Mouse (Mus musculus) hindbrain, postnatal 0 days (tissue): ENCODE measurements around the gene Orm2. TPM values are rescaled to one million over a fixed set of nuclear protein-coding genes. Genes with fewer than 3 reads are reported as not detected.
A peak's percentile ranks its signal among the peaks of the same experiment; 100 is the strongest.

ENCODE experiments used
- ATAC-seq: fragments of 200-750 bp; cut with Nextera tagmentation; 2 replicates; pipeline ENCODE4 v1.8.0; 2017; ENCODE audit warnings: mild to moderate bottlenecking, moderate TSS enrichment, moderate library complexity
- DNase-seq: peaks from one replicate; pipeline ENCODE4 v3.0.0-alpha.2; 2015; ENCODE audit warnings: low spot score
- H3K27ac ChIP-seq: fragments of 300-500 bp; sonication (generic); 2 replicates; pipeline ENCODE4 v1.5.1; 2014; ENCODE audit warnings: mild to moderate bottlenecking
- H3K27me3 ChIP-seq: fragments of 300-500 bp; sonication (generic); 2 replicates; pipeline ENCODE4 v1.6.1; 2014; ENCODE audit warnings: low read length, mixed read lengths; ENCODE audit not compliant: insufficient read depth
- H3K36me3 ChIP-seq: fragments of 300-500 bp; sonication (generic); 2 replicates; pipeline ENCODE4 v1.6.1; 2014; ENCODE audit warnings: low read length, mixed read lengths; ENCODE audit not compliant: insufficient read depth
- H3K4me1 ChIP-seq: fragments of 300-500 bp; sonication (generic); 2 replicates; pipeline ENCODE4 v1.6.1; 2014; ENCODE audit warnings: antibody characterized with exemption, low read length, mixed read lengths; ENCODE audit not compliant: insufficient read depth
- H3K4me2 ChIP-seq: fragments of 300-500 bp; sonication (generic); 2 replicates; pipeline ENCODE4 v1.6.1; 2014; ENCODE audit warnings: low read depth, mild to moderate bottlenecking, low read length, moderate library complexity, mixed read lengths
- H3K4me3 ChIP-seq: fragments of 300-500 bp; sonication (generic); 2 replicates; pipeline ENCODE4 v1.5.1; 2014; ENCODE audit warnings: low read length
- H3K9ac ChIP-seq: fragments of 300-500 bp; sonication (generic); replicated peaks from 2 replicates; pipeline ENCODE4 v1.6.1; 2014; ENCODE audit warnings: mild to moderate bottlenecking, low read length, moderate library complexity, mixed read lengths
- H3K9me3 ChIP-seq: fragments of 300-500 bp; sonication (generic); 2 replicates; pipeline ENCODE4 v1.6.1; 2016; ENCODE audit warnings: low read length, mixed read lengths
- CTCF ChIP-seq: IDR thresholded peaks from 2 replicates; pipeline ENCODE4 v1.5.1; 2016; ENCODE audit warnings: antibody characterized with exemption, control low read depth, low read depth
- WGBS: fragments of 180-500 bp; shearing (Covaris S2); extraction: QIAGEN DNeasy Blood & Tissue Kit; methylation state at CpG from one replicate; pipeline ENCODE4 v1.1.7; 2014; 5-methylcytosine and 5-hydroxymethylcytosine counted together
- polyA plus RNA-seq: library from polyadenylated mRNA; unstranded; fragments of >200 nt; fragmentation: Nextera tagmentation; extraction: Ambion mirVana; gene quantifications from 2 replicates; pipeline ENCODE4 v1.2.1, GENCODE M21; 2015
- total RNA-seq: library from RNA; depleted of rRNA; stranded (reverse); fragments of >200 nt; gene quantifications from 2 replicates; pipeline ENCODE4 v1.2.3, GENCODE M21; 2014

Orm2 gene
- total and polyA plus RNA-seq, 2 experiments from 2014 or later = not detected

DNA sequence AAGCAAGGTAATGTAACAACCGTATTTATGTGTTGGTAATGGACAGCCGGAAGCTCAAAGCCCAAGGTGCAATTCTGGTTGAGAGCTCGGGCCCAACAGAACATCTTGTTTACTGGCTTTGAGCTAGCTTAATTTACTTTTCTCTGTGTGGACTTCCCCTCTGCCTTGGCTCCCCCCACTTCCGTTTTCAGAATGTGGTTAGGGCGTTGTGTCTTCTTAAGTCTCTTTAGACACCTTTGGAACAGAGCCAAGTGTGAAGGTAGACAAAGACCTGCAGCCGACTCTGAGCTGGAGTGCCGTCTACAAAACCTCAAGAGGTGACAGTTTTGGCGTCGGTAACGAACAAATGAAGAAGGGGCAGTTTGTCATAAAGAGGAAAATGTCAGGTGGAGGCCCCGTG lies 23.5 kb downstream of the Orm2 start:
- no peak overlapping the region for H3K27ac ChIP-seq
- no peak overlapping the region for H3K4me3 ChIP-seq
- no peaks in the 10 kb centered on the region for H3K9me3 ChIP-seq
- peaks cover 4% of the 10 kb centered on the region; the same call in 1 of the 2 replicates for H3K36me3 ChIP-seq
- no peak overlapping the region for H3K4me2 ChIP-seq
- H3K4me1 ChIP-seq = peaks cover 8% of the 10 kb centered on the region; the same call in 1 of the 2 replicates
- no peak for TF ChIP-seq CTCF
- DNase-seq = no peak
- no peaks in the 10 kb centered on the region for H3K27me3 ChIP-seq
- ATAC-seq = no peak
- 74% methylated on average over 11 of the region's 11 CpGs for WGBS
- no peak overlapping the region for H3K9ac ChIP-seq

- no peak overlapping the region for H3K9ac ChIP-seq
- TF ChIP-seq CTCF = no peak
- no peaks in the 10 kb centered on the region for H3K27me3 ChIP-seq
- WGBS = 43% methylated on average over 6 of the region's 6 CpGs
- H3K36me3 ChIP-seq = peaks cover 4% of the 10 kb centered on the region; the same call in 1 of the 2 replicates
- H3K9me3 ChIP-seq = no peaks in the 10 kb centered on the region
- peaks cover 8% of the 10 kb centered on the region; the same call in 1 of the 2 replicates for H3K4me1 ChIP-seq
- ATAC-seq (no peak), DNase-seq (peak; percentile 28)
- no peak overlapping the region for H3K4me2 ChIP-seq
- no peak overlapping the region for H3K4me3 ChIP-seq
- no peak overlapping the region for H3K27ac ChIP-seq
Measured at GRCm38 (mm10) chr4:63388029-63388428, 25.8 kb downstream of the Orm2 start.

- peaks cover 8% of the 10 kb centered on the region; the same call in 1 of the 2 replicates for H3K4me1 ChIP-seq
- peak; percentile 56 for ATAC-seq
- no peak overlapping the region for H3K4me3 ChIP-seq
- no peaks in the 10 kb centered on the region for H3K27me3 ChIP-seq
- TF ChIP-seq CTCF = no peak
- H3K36me3 ChIP-seq = peaks cover 4% of the 10 kb centered on the region; the same call in 1 of the 2 replicates
- H3K9me3 ChIP-seq = no peaks in the 10 kb centered on the region
- no peak overlapping the region for H3K4me2 ChIP-seq
- H3K9ac ChIP-seq = peak overlapping the region; percentile 17; the same call in 1 of the 2 replicates
- peak overlapping the region; percentile 64; the same call in 1 of the 2 replicates for H3K27ac ChIP-seq
- 23% methylated on average over 8 of the region's 8 CpGs for WGBS
- DNase-seq = peak; percentile 42
Measured at GRCm38 (mm10) chr4:63389121-63389886, 27.1 kb downstream of the Orm2 start.

DNA sequence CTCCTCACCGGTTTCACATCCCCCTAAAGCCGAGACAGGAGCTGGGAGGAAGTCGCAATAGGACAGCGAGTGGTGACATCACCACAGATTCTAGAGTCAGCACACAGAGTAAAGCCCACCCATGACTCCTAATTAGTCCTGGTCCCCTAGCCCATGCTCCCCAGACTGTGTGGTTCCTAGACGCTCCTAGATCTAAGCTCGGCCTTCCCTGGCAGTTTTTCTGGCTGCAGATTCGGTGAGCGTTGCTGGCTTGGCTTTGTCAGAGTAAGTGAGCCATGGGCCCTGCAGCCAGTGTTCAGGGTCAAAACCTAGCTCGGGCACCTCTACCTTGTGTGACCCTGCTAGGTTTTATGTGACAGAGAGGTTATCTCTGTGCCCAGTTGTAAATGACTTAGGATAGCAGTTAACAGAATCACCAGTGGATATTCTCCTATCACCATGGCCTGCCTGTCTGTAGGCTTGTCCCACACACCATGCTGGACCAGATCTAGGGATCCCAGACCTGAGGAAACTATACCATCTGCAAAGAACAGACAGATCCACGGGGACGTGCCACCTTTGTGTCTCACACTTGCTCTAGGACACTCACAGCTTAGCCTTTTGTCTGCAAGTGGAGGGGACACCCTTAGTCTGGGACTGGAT lies 27.8 kb downstream of the Orm2 start:
- ATAC-seq (peak; percentile 77), DNase-seq (peak; percentile 14)
- Histone ChIP-seq H3K27me3 (no peaks in the 10 kb centered on the region), H3K4me3 (no peak overlapping the region), H3K27ac (0 out of 2 replicates have a peak overlapping the region, but pooled peaks have one; percentile 64), H3K9me3 (no peaks in the 10 kb centered on the region), H3K36me3 (peaks cover 2% of the 10 kb centered on the region; the same call in 1 of the 2 replicates), H3K4me1 (peaks cover 8% of the 10 kb centered on the region; the same call in 1 of the 2 replicates), H3K9ac (no peak overlapping the region), H3K4me2 (no peak overlapping the region)
- WGBS = 36% methylated on average over 11 of the region's 11 CpGs
- TF ChIP-seq CTCF = no peak

DNA sequence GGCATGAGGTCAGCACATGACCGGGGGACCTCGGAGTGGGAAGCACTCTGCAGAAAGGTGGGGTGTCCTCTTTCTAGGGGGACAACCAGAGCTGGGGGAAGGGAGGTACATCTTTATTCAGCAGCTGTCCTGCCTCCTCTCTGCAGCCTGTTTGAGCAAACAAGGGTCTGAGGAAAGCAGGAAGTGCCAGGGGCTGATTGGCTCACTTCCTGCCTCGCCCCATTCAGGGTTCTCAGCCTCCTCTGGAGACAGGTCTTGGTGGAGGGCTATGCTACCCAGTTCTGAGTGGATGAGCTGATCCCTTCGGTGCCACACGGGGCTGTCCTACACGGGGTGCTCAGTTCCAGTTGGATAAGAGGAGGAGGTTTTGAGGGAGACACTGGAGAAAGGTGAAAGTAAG lies 29.1 kb downstream of the Orm2 start:
- Histone ChIP-seq H3K27me3 (no peaks in the 10 kb centered on the region), H3K4me3 (no peak overlapping the region), H3K4me1 (peaks cover 8% of the 10 kb centered on the region; the same call in 1 of the 2 replicates), H3K36me3 (no peaks in the 10 kb centered on the region; the same call in 1 of the 2 replicates), H3K9ac (no peak overlapping the region), H3K9me3 (no peaks in the 10 kb centered on the region), H3K4me2 (no peak overlapping the region), H3K27ac (no peak overlapping the region; the same call in 1 of the 2 replicates)
- 90% methylated on average over 6 of the region's 6 CpGs for WGBS
- no peak for TF ChIP-seq CTCF
- no peak for DNase-seq
- no peak for ATAC-seq

DNA sequence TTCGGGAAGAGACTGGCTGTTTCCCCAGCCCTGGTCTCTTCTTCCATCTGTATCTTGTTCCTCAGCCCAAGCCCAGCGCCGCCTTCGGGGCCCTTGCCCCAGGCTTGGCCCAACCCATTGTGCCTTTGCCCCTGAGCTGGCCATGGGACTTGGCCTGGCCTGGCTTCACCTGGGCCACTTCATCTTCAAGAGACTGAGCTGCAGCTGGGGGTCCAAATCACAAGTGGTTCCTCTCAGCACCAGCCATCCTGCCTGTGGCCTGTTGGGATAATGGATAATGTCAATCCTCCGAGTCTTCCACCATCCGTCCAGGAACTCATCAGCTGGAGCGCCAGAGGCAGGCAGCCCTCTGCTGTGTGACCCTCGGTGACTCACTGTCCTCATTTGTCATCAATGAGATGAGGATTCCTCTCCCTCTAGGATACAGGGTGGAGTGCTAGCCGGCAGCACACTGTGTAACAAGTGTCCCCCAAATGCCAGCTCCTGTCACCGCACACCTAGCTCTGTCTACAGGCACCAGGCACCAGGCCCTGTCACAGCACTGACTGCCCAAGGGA lies 35.8 kb downstream of the Orm2 start:
- 82% methylated on average over 10 of the region's 10 CpGs for WGBS
- TF ChIP-seq CTCF = no peak

More for the DNA sequence above, 35.8 kb downstream of the Orm2 start:
- Histone ChIP-seq H3K36me3 (no peaks in the 10 kb centered on the region; the same call in 1 of the 2 replicates), H3K4me1 (peaks cover 5% of the 10 kb centered on the region; the same call in 1 of the 2 replicates), H3K9ac (no peak overlapping the region), H3K9me3 (no peaks in the 10 kb centered on the region), H3K27ac (no peak overlapping the region), H3K27me3 (no peaks in the 10 kb centered on the region), H3K4me2 (no peak overlapping the region), H3K4me3 (no peak overlapping the region)
- ATAC-seq (no peak), DNase-seq (no peak)
